Mouse (Mus musculus): ENCODE results near the gene Ptges2. TPM values are rescaled to one million over a fixed set of nuclear protein-coding genes. Genes with fewer than 3 reads are reported as not detected.
A peak's percentile ranks its signal among the peaks of the same experiment; 100 is the strongest.

Ptges2 gene
- total and polyA plus RNA-seq, 3 experiments = 17.1 to 21.3 (median 20.3) TPM

GRCm38 (mm10) chr2:32447264-32447936 lies 51.7 kb downstream of the Ptges2 start:
- peak overlapping the region; percentile 4; the same call in 1 of the 2 replicates for H3K27ac ChIP-seq (ENCODE audit: insufficient read depth, low read depth)
- dilution Hi-C loops (cut with MboI; ENCODE audit: extremely low pct_ligation_motif_present, extremely low pct_unique_long_range_greater_than_20kb, low sequenced_read_pairs) (no loop called here), in situ Hi-C loops (cut with MboI; ENCODE audit: low pct_ligation_motif_present, low pct_unique_long_range_greater_than_20kb, low sequenced_read_pairs) (no loop called here)
- H3K9ac ChIP-seq (ENCODE audit: insufficient read depth, low read depth) = peak overlapping the region; percentile 70
- H3K79me2 ChIP-seq (replicated peaks; ENCODE audit: control insufficient read depth, extremely low read depth, insufficient read depth, poor library complexity, severe bottlenecking) = peaks cover 14% of the 10 kb centered on the region
- peak overlapping the region; percentile 96 for H3K4me2 ChIP-seq (ENCODE audit: insufficient read depth, low read depth, poor library complexity, severe bottlenecking)
- DNase-seq (ENCODE audit: extremely low read depth) = no peak
- H3K4me1 ChIP-seq (ENCODE audit: control insufficient read depth in 1 of 2, insufficient read depth in 2 of 2) = peaks cover 13 to 36% of the 10 kb centered on the region in 2 experiments
- TF ChIP-seq NELFE (IDR thresholded peaks at IDR 0.05; ENCODE audit: low read depth, low read length) (no peak), KAT2A (IDR thresholded peaks at IDR 0.05; ENCODE audit: insufficient replicate concordance, low read length) (no peak), SIN3A (IDR thresholded peaks at IDR 0.05; ENCODE audit: low read length) (peak; percentile 37; the same call in 1 of the 2 replicates), UBTF (IDR thresholded peaks at IDR 0.05; ENCODE audit: low read depth, low read length) (no peak), IRF4 (IDR thresholded peaks at IDR 0.05; ENCODE audit: low read depth, low read length) (no peak), RAD21 (IDR thresholded peaks at IDR 0.05; ENCODE audit: low read depth, low read length) (no peak), POLR2A (IDR thresholded peaks at IDR 0.05; ENCODE audit: low read depth, low read length) (no peak; the same call in 1 of the 2 replicates), CHD1 (IDR thresholded peaks at IDR 0.05; ENCODE audit: low read depth, low read length) (no peak), BHLHE40 (IDR thresholded peaks at IDR 0.05; ENCODE audit: low read depth, low read length) (0 out of 2 replicates have a peak, but pooled peaks have one; percentile 25), MAFK (IDR thresholded peaks at IDR 0.05; ENCODE audit: insufficient replicate concordance, low read length) (no peak), ZC3H11A (IDR thresholded peaks at IDR 0.05; ENCODE audit: low read depth, low read length) (no peak), E2F4 (IDR thresholded peaks at IDR 0.05; ENCODE audit: insufficient replicate concordance, low read depth, low read length) (no peak), TCF12 (IDR thresholded peaks at IDR 0.05; ENCODE audit: low read depth, low read length) (0 out of 2 replicates have a peak, but pooled peaks have one; percentile 43), EP300 (IDR thresholded peaks at IDR 0.05; ENCODE audit: low read length) (no peak), ELF1 (IDR thresholded peaks at IDR 0.05; ENCODE audit: low read depth, low read length) (peak; percentile 60; the same call in 1 of the 2 replicates), ETS1 (conservative IDR thresholded peaks at IDR 0.05; ENCODE audit: low read depth, low read length) (no peak), USF2 (conservative IDR thresholded peaks at IDR 0.05; ENCODE audit: low read depth, low read length) (no peak), MYC (IDR thresholded peaks at IDR 0.05; ENCODE audit: low read depth, low read length) (0 out of 2 replicates have a peak, but pooled peaks have one; percentile 28), RCOR1 (conservative IDR thresholded peaks at IDR 0.05; ENCODE audit: low read depth, low read length) (no peak), MEF2A (IDR thresholded peaks at IDR 0.05; ENCODE audit: borderline replicate concordance, low read depth, low read length) (peak; percentile 91), USF1 (IDR thresholded peaks at IDR 0.05; ENCODE audit: low read depth, low read length) (no peak), MXI1 (IDR thresholded peaks at IDR 0.05; ENCODE audit: low read depth, low read length) (peak; percentile 42; the same call in 1 of the 2 replicates), ZMIZ1 (IDR thresholded peaks at IDR 0.05; ENCODE audit: low read depth, low read length) (no peak), SMC3 (IDR thresholded peaks at IDR 0.05; ENCODE audit: low read depth, low read length) (no peak), CTCF (conservative IDR thresholded peaks at IDR 0.05 in 1 of 2, IDR thresholded peaks at IDR 0.05 in 1 of 2; ENCODE audit: low read depth in 2 of 2, low read length in 2 of 2) (0 out of 4 replicates have a peak, but pooled peaks of 1 of the 2 experiments have one; percentile 4), NRF1 (IDR thresholded peaks at IDR 0.05; ENCODE audit: low read depth, low read length) (no peak), JUN (IDR thresholded peaks at IDR 0.05; ENCODE audit: insufficient read depth, low read depth, low read length) (no peak), CHD2 (IDR thresholded peaks at IDR 0.05; ENCODE audit: low read length) (no peak), TBP (conservative IDR thresholded peaks at IDR 0.05; ENCODE audit: low read depth, low read length) (no peak), GABPA (IDR thresholded peaks at IDR 0.05; ENCODE audit: insufficient replicate concordance, low read depth, low read length) (no peak), ZKSCAN1 (IDR thresholded peaks at IDR 0.05; ENCODE audit: borderline replicate concordance, low read depth, low read length) (no peak), MAX (IDR thresholded peaks at IDR 0.05; ENCODE audit: low read length) (0 out of 2 replicates have a peak, but pooled peaks have one; percentile 22), POLR2AphosphoS2 (IDR thresholded peaks at IDR 0.05; ENCODE audit: low read depth, low read length) (no peak), HCFC1 (IDR thresholded peaks at IDR 0.05; ENCODE audit: low read depth, low read length) (0 out of 2 replicates have a peak, but pooled peaks have one; percentile 24), MAZ (IDR thresholded peaks at IDR 0.05; ENCODE audit: low read depth, low read length) (0 out of 2 replicates have a peak, but pooled peaks have one; percentile 26), ZNF384 (IDR thresholded peaks at IDR 0.05; ENCODE audit: low read depth, low read length) (no peak), PAX5 (IDR thresholded peaks at IDR 0.05; ENCODE audit: low read length) (no peak), JUND (conservative IDR thresholded peaks at IDR 0.05; ENCODE audit: low read depth, low read length) (no peak)
- H3K36me3 ChIP-seq (replicated peaks in 1 of 2; ENCODE audit: control insufficient read depth in 1 of 2, insufficient read depth in 1 of 2, low read length in 1 of 2) = peaks cover 3 to 29% of the 10 kb centered on the region in 2 experiments
- H3K9me3 ChIP-seq (replicated peaks; ENCODE audit: low read length) = peaks cover 7% of the 10 kb centered on the region
- no peaks in the 10 kb centered on the region for H3K27me3 ChIP-seq (replicated peaks)
- H3K4me3 ChIP-seq (replicated peaks in 1 of 3; ENCODE audit: low read depth in 2 of 3, low read length in 2 of 3, poor library complexity in 1 of 3) = no peak overlapping the region
